Mouse (Mus musculus): ENCODE measurements around the gene Irx3. TPM values are rescaled to one million over a fixed set of nuclear protein-coding genes. Genes with fewer than 3 reads are reported as not detected.

Irx3 gene
- polyA plus RNA-seq, 1 experiment from 2014 or later, result 0.29 TPM

DNA sequence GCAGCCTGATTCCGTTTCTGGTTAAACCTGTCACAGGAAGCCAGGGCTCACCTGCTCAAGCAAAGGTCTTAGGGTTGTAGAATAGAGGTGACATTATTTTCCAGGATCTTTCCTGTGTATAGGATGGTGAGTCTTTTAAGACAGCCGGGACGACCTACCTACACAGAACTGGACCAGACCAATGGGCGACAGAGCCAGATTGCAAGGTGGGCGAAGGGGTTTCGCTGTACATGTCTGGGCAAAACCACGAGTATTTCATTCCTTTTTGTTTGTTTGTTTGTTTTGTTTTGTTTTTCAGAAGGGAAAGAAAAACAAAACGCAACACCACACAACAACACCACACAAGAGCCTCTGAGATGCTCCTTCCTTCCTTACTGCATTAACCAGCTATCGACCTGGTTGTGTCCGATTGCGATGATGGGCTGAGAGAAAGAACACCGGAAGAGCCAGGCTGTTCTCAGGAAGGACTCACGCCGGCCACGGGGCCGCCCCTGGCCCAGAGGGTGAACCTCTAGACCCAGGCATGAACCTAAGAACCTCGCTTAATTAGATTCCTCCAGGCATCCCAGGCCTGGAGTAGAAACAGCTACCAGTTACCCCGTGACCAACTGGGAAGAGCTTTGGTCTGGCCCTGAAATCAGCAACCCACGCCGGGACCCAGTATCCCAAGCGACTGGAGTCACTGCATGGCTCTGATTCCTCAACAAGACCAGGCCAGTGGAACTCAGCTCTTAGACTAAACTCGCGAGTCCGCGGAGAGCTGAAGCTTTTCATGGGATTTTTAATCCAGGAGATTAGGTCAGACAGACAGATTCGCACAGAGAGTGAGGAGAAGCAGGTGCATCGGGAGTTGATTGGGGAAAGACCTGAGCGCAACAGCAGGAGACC lies 1.9 kb upstream of the Irx3 start:
- no peak for TF ChIP-seq CTCF (IDR thresholded peaks at IDR 0.05; ENCODE audit: low read depth)
- H3K9ac ChIP-seq (ENCODE audit: low read depth, low read length), result no peak overlapping the region
- whole genome bisulfite sequencing, result 10% methylated on average over 28 of the region's 28 CpGs
- no peak overlapping the region for H3K27ac ChIP-seq (ENCODE audit: low read depth, low read length)
- no peaks in the 10 kb centered on the region for H3K9me3 ChIP-seq (ENCODE audit: control insufficient read depth)
- no peak for ATAC-seq
- H3K4me3 ChIP-seq (ENCODE audit: low read depth, low read length), result no peak overlapping the region
- no peaks in the 10 kb centered on the region for H3K36me3 ChIP-seq (ENCODE audit: control insufficient read depth, insufficient read depth)
- peaks cover 97% of the 10 kb centered on the region for H3K27me3 ChIP-seq (replicated peaks; ENCODE audit: control insufficient read depth, insufficient read depth, low read length)
- 0 out of 2 replicates have a peak, but pooled peaks cover 4% of the 10 kb centered on the region for H3K4me1 ChIP-seq (replicated peaks; ENCODE audit: control insufficient read depth, insufficient read depth, low read length)
- H3K4me2 ChIP-seq (replicated peaks; ENCODE audit: low read depth), result no peak overlapping the region

DNA sequence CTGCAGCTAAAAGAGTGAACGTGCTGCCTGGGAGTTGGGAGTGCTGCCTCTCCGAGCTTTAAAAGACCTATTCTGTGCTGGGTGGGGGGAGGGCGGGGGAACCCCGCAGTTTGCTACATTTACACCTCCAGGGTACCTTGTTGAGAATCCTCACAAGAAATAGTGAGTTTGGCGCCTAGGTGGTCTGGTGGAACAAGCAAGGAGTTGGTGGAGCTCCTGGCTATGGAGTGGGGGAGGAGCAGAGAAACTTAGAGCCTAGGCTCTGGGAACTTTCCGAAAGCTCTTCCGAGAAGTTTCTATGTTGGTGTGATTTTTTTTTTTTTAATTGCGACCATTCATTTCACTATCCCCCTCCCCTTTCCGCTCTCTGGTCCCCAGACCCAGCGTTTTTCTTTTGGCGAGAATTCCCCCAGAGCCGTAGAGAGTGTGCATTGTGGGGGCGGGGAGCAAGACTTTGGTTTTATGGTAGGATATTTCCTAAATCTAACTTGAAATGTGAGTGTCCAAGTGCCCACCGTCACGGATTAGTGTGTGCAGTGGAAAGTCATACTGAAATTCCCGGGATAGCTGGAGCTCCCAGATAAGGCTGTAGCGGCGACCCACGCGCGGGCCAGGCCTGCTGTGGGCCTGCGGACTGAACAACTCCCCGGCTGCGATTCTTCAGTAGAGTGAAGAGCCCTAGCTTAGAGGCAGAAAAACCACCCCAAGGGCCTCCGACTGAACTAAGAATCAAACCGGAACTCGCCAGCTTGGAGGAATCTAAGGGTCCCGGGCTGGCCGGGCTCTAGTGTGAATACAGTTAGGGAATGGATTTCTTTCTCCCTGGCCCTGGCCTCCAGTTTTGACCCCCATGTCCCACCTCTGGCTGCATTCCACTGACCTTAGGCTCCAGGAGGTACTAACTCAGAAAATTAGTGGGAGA lies 795 bp upstream of the Irx3 start:
- Histone ChIP-seq H3K36me3 (ENCODE audit: control insufficient read depth, insufficient read depth) (no peaks in the 10 kb centered on the region), H3K4me2 (replicated peaks; ENCODE audit: low read depth) (peak overlapping the region; percentile 94), H3K27ac (ENCODE audit: low read depth, low read length) (no peak overlapping the region), H3K4me3 (ENCODE audit: low read depth, low read length) (peak overlapping the region; percentile 62), H3K27me3 (replicated peaks; ENCODE audit: control insufficient read depth, insufficient read depth, low read length) (peaks cover 98% of the 10 kb centered on the region), H3K9me3 (ENCODE audit: control insufficient read depth) (no peaks in the 10 kb centered on the region), H3K9ac (ENCODE audit: low read depth, low read length) (no peak overlapping the region), H3K4me1 (replicated peaks; ENCODE audit: control insufficient read depth, insufficient read depth, low read length) (0 out of 2 replicates have a peak, but pooled peaks cover 4% of the 10 kb centered on the region)
- TF ChIP-seq CTCF (IDR thresholded peaks at IDR 0.05; ENCODE audit: low read depth), result no peak
- ATAC-seq, result no peak
- 3% methylated on average over 29 of the region's 29 CpGs for WGBS

DNA sequence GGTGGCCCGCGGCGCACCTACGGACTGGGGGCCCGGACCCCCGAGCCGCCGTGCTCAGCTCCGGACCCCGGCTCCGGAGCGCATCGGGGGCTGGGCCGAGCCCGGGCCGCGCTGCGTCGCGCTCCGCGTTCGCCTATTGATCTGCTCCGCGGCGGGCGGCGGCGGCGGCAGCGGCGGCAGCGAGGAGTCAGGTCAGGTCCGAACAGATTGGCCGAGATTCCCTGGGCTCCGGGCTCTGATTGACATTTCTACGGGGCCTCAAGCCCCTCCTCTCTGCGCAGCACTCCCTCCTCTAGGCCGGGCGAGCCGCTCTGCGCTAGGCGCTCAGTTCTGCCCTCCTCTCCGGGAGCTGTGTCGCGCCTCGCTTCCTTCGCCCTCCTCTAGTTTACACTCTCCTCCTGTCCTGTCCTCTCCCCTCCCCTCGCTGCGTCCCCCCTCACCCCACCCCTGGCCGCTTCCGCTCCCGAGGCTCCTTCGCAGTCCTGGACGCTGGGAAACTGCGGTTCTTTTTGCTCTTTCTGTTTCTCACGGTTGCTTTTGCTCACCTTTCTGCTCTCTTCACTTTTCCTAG lies 541 bp downstream of the Irx3 start:
- Histone ChIP-seq H3K4me3 (ENCODE audit: low read depth, low read length) (peak overlapping the region; percentile 62), H3K27ac (ENCODE audit: low read depth, low read length) (no peak overlapping the region), H3K4me2 (replicated peaks; ENCODE audit: low read depth) (peak overlapping the region; percentile 94), H3K27me3 (replicated peaks; ENCODE audit: control insufficient read depth, insufficient read depth, low read length) (peaks cover 98% of the 10 kb centered on the region), H3K36me3 (ENCODE audit: control insufficient read depth, insufficient read depth) (no peaks in the 10 kb centered on the region), H3K4me1 (replicated peaks; ENCODE audit: control insufficient read depth, insufficient read depth, low read length) (0 out of 2 replicates have a peak, but pooled peaks cover 4% of the 10 kb centered on the region), H3K9me3 (ENCODE audit: control insufficient read depth) (no peaks in the 10 kb centered on the region), H3K9ac (ENCODE audit: low read depth, low read length) (0 out of 2 replicates have a peak overlapping the region, but pooled peaks have one; percentile 17)
- no peak for TF ChIP-seq CTCF (IDR thresholded peaks at IDR 0.05; ENCODE audit: low read depth)
- WGBS, result under 1% methylated on average over 44 of the region's 57 CpGs
- 0 out of 2 replicates have a peak, but pooled peaks have one; percentile 46 for ATAC-seq

DNA sequence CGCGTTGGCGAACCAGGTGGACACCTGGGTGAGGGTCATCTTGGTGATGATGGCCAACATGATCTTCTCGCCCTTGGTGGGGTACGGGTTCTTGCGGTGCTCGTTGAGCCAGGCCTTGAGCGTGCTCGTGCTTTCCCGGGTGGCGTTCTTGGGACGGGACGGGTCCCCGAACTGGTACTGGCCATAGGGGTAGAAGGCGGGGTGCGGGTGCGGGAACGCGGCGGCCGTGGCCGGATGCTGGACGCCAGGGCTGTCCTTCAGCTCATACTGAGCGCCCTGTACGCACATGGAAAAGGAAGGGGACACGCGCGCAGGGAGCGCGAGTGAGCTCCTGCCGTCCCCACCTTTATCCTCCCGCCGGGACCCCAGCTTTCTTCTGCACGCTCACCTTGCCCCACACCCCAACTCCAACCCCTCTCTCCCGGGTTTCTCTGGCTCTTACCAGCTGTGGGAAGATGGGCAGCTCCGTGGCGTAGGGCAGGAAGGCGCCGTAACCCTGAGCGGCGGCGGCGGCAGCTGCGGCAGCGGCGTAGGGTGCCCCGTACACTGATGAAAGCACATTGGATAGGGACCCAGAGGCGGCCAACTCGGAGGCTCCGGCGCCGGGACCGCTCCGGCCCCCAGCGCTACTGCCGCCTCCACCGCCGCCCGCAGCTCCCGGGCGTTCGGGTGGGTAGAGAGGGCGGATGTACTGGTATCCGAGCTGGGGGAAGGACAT lies 1.2 kb downstream of the Irx3 start:
- H3K4me3 ChIP-seq (ENCODE audit: low read depth, low read length), result peak overlapping the region; percentile 62
- H3K27ac ChIP-seq (ENCODE audit: low read depth, low read length), result no peak overlapping the region
- no peaks in the 10 kb centered on the region for H3K9me3 ChIP-seq (ENCODE audit: control insufficient read depth)
- WGBS, result under 1% methylated on average over 61 of the region's 64 CpGs
- no peaks in the 10 kb centered on the region for H3K36me3 ChIP-seq (ENCODE audit: control insufficient read depth, insufficient read depth)
- 0 out of 2 replicates have a peak, but pooled peaks have one; percentile 17 for ATAC-seq
- peak overlapping the region; percentile 94 for H3K4me2 ChIP-seq (replicated peaks; ENCODE audit: low read depth)
- H3K27me3 ChIP-seq (replicated peaks; ENCODE audit: control insufficient read depth, insufficient read depth, low read length), result peaks cover 99% of the 10 kb centered on the region
- H3K4me1 ChIP-seq (replicated peaks; ENCODE audit: control insufficient read depth, insufficient read depth, low read length), result 0 out of 2 replicates have a peak, but pooled peaks cover 4% of the 10 kb centered on the region
- H3K9ac ChIP-seq (ENCODE audit: low read depth, low read length), result 0 out of 2 replicates have a peak overlapping the region, but pooled peaks have one; percentile 17
- no peak for TF ChIP-seq CTCF (IDR thresholded peaks at IDR 0.05; ENCODE audit: low read depth)

DNA sequence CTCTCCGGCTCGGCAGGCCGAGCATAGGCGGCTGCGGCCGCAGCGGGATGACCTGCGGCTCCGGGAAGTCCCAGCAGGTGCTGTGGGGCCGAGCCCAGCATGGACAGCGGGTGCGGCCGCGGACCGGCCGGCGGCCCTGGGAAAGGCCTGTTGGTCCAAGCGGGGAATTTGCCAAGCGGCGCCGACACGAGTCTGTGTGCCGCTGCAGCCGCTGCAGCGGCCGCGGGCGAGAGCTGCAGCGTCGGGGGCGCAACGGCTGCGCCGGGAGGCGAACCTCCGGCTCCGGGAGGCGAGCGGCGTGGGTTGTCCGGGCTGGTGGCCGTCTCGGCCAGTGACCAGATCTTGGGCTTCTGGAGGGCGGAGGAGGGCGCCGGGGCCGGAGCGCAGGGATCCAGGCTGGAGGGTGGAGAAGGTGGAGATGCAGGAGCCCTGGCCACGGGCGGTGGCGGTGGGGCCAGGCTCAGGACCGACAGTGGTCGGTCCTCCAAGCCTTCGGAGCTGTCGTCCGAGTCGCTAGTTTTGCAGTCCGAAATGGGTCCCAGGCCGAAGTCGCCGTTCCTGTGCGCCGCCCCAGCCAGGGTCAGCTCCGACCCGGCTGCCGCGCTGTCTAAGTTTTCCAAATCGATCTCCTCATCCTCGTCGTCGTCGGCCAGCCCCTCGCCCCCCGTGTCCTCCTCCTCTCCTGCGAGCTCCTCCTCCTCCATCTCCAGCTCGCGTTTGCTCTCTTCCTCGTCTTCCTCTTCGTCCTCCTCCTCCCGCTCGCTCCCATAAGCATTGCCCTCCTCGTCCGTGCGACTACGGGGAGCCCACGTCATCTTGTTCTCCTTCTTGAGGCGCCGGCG lies 2.0 kb downstream of the Irx3 start:
- TF ChIP-seq CTCF (IDR thresholded peaks at IDR 0.05; ENCODE audit: low read depth), result no peak
- WGBS, result 2% methylated on average over 89 of the region's 89 CpGs
- ATAC-seq, result no peak
- Histone ChIP-seq H3K9me3 (ENCODE audit: control insufficient read depth) (no peaks in the 10 kb centered on the region), H3K27me3 (replicated peaks; ENCODE audit: control insufficient read depth, insufficient read depth, low read length) (peaks cover 94% of the 10 kb centered on the region), H3K9ac (ENCODE audit: low read depth, low read length) (no peak overlapping the region), H3K27ac (ENCODE audit: low read depth, low read length) (no peak overlapping the region), H3K4me1 (replicated peaks; ENCODE audit: control insufficient read depth, insufficient read depth, low read length) (no peaks in the 10 kb centered on the region), H3K4me3 (ENCODE audit: low read depth, low read length) (peak overlapping the region; percentile 62), H3K36me3 (ENCODE audit: control insufficient read depth, insufficient read depth) (no peaks in the 10 kb centered on the region), H3K4me2 (replicated peaks; ENCODE audit: low read depth) (peak overlapping the region; percentile 94)
